Mouse (Mus musculus): ENCODE measurements around the gene Ubxn6.

GRCm38 (mm10) chr17:56079921-56080320 lies 5.1 kb upstream of the Ubxn6 start:
- no peak for TF ChIP-seq NANOG (IDR thresholded peaks at IDR 0.05; ENCODE audit: borderline replicate concordance, low read length)
- no peak for TF ChIP-seq CTCF (conservative IDR thresholded peaks at IDR 0.05; ENCODE audit: low read length)
